Mouse (Mus musculus): ENCODE measurements at regions not wholly inside any gene's neighbourhood (a gene's known extent, or its start where the extent isn't known, plus 50 kb on each side); places are given as distances from the start of the nearest gene placed in this dataset.

DNA sequence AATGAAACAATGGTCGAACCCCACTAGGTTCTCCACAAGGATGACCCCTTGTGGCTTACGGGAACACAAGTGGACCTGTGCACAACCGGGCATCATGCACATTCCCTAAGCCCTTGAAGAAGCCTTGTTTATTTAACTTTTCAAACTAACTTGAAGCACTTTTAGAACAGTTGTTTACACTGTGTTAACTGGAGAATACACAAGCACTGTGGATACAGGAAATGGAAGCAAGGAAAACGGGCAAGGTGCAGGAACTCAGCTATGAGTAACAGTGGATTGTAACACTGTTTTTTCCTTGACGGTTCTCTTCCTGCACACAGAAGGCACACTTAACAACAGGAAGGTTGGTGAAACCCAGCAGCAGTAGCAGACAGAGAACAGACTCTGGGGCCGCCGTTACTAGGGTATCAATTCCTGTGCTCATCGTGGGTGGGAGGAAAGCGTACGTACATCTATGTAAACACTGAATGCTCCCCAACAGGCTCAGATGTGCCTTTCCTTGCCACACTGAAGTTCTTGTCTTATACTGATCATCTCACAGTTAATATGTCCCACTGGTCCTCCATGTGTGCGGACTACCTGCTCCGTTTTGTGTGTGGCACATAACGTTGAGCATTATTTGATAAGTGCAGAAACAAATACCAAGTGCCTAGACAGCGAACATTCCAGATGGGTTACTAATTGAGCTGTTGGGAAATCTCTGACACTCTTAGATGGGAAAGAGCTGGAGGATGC, 264.4 kb downstream of the Mpdz start:
- no peaks in the 10 kb centered on the region for H3K36me3 ChIP-seq (ENCODE audit: insufficient read depth)
- DNase-seq (no peak), ATAC-seq (no peak)
- no peaks in the 10 kb centered on the region for H3K4me1 ChIP-seq (ENCODE audit: insufficient read depth)
- no peak overlapping the region for H3K27ac ChIP-seq (ENCODE audit: low read depth, low read length)
- H3K9ac ChIP-seq: no peak overlapping the region
- WGBS: 81% methylated on average over 14 of the region's 14 CpGs
- no peaks in the 10 kb centered on the region for H3K27me3 ChIP-seq (ENCODE audit: insufficient read depth, low read length)
- no peak for TF ChIP-seq CTCF (IDR thresholded peaks at IDR 0.05; ENCODE audit: low read depth)
- no peaks in the 10 kb centered on the region for H3K9me3 ChIP-seq (ENCODE audit: low read length)
- H3K4me3 ChIP-seq (ENCODE audit: low read depth, low read length): no peak overlapping the region
- H3K4me2 ChIP-seq (ENCODE audit: low read depth): no peak overlapping the region

DNA sequence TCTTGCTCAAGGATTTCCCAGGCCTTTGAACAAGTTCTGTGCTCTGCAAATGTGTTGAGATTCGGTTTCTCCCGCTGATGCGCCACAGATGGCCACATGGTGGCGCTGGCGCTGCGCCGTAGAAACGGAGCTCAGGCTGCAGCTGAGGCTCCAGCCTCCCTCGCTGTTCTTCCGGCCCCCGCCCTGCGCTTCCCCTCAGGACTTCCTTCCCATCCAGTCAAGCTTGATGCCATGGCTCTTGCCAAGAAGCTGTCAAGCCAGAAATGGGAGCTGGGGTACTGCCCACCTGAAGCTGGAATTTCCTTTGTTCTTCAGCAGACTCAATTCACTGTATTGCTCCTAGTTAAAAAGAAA, 263.9 kb downstream of the Mpdz start:
- WGBS: 5% methylated on average over 12 of the region's 12 CpGs
- H3K27ac ChIP-seq (ENCODE audit: low read depth, low read length): no peak overlapping the region
- DNase-seq (peak; percentile 96), ATAC-seq (peak; percentile 98)
- no peaks in the 10 kb centered on the region for H3K4me1 ChIP-seq (ENCODE audit: insufficient read depth)
- no peak overlapping the region for H3K9ac ChIP-seq
- H3K4me2 ChIP-seq (ENCODE audit: low read depth): peak overlapping the region; percentile 11; the same call in 1 of the 2 replicates
- no peak overlapping the region for H3K4me3 ChIP-seq (ENCODE audit: low read depth, low read length)
- H3K9me3 ChIP-seq (ENCODE audit: low read length): no peaks in the 10 kb centered on the region
- no peaks in the 10 kb centered on the region for H3K36me3 ChIP-seq (ENCODE audit: insufficient read depth)
- TF ChIP-seq CTCF (IDR thresholded peaks at IDR 0.05; ENCODE audit: low read depth): peak; percentile 99
- no peaks in the 10 kb centered on the region for H3K27me3 ChIP-seq (ENCODE audit: insufficient read depth, low read length)

DNA sequence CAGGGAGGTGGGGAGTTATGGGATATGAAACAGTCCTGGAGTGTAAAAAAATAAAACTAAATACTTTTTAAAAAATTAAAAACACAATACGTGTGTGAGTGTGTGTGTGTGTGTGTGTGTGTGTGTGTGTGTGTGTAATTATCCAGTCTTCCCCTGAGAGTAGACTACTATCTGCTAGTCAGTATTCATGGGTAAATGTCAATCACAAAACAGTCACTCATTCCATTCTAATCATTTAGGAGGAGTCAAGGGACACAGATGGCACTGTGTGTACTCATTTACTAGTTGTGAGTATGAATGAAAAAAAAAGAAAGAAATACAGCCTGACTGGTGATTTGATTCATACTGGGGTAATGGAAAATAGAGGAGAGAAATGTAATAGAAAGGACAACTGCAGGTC, 226.5 kb downstream of the Mpdz start:
- H3K4me3 ChIP-seq (ENCODE audit: low read depth, low read length): no peak overlapping the region
- WGBS: 80% methylated on average over 1 of the region's 1 CpGs
- H3K9me3 ChIP-seq (ENCODE audit: low read length): no peaks in the 10 kb centered on the region
- no peaks in the 10 kb centered on the region for H3K27me3 ChIP-seq (ENCODE audit: insufficient read depth, low read length)
- no peak overlapping the region for H3K9ac ChIP-seq
- no peak for DNase-seq
- TF ChIP-seq CTCF (IDR thresholded peaks at IDR 0.05; ENCODE audit: low read depth): no peak
- no peak overlapping the region for H3K4me2 ChIP-seq (ENCODE audit: low read depth)
- no peak overlapping the region for H3K27ac ChIP-seq (ENCODE audit: low read depth, low read length)
- no peaks in the 10 kb centered on the region for H3K4me1 ChIP-seq (ENCODE audit: insufficient read depth)
- no peaks in the 10 kb centered on the region for H3K36me3 ChIP-seq (ENCODE audit: insufficient read depth)
- no peak for ATAC-seq

DNA sequence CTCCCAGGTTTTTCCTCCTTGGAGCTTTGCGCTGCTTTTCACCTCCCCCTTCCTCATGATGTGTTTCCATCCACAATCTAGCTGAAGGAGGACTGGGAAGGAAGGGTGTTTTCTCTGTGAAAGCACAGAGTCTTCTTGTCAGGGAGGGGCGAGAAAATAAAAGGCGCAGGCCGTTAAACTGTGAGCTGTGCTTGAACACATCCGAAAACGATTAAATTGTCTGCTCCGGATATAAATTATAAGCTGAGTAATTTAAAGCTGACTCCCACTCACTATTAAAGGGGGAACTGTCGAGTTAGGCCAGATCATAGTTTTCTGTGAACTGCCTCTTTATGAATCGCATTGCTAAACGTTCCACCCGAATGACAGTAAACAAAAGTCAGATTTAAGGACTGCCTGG, 224.6 kb downstream of the Mpdz start:
- no peak overlapping the region for H3K27ac ChIP-seq (ENCODE audit: low read depth, low read length)
- no peak overlapping the region for H3K4me3 ChIP-seq (ENCODE audit: low read depth, low read length)
- H3K4me1 ChIP-seq (ENCODE audit: insufficient read depth): no peaks in the 10 kb centered on the region
- H3K9ac ChIP-seq: no peak overlapping the region
- no peak for DNase-seq
- TF ChIP-seq CTCF (IDR thresholded peaks at IDR 0.05; ENCODE audit: low read depth): no peak
- H3K9me3 ChIP-seq (ENCODE audit: low read length): no peaks in the 10 kb centered on the region
- ATAC-seq: no peak
- no peaks in the 10 kb centered on the region for H3K36me3 ChIP-seq (ENCODE audit: insufficient read depth)
- H3K4me2 ChIP-seq (ENCODE audit: low read depth): no peak overlapping the region
- no peaks in the 10 kb centered on the region for H3K27me3 ChIP-seq (ENCODE audit: insufficient read depth, low read length)
- 15% methylated on average over 11 of the region's 11 CpGs for WGBS

DNA sequence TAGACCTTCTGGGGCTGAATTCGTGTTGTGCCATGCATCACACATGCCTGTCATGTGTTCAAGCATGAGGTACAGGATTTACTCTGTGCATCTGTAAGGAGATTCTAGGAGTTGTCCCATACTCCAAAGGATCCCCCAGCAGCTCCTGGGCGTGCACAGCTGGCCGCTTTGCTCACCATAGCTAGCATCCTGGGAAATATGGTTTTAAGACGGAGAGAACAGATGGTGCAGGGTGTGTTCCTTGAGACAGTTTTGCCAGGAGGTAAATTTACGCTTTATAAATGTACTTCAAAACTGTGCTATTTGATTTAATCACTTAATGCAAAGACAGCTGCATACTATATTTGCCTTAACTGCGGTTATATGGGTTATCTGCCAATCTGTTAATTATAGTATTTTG, 220.6 kb downstream of the Mpdz start:
- DNase-seq (peak; percentile 9), ATAC-seq (no peak)
- WGBS: 73% methylated on average over 6 of the region's 6 CpGs
- H3K4me1 ChIP-seq (ENCODE audit: insufficient read depth): no peaks in the 10 kb centered on the region
- no peak for TF ChIP-seq CTCF (IDR thresholded peaks at IDR 0.05; ENCODE audit: low read depth)
- H3K4me2 ChIP-seq (ENCODE audit: low read depth): no peak overlapping the region
- no peak overlapping the region for H3K27ac ChIP-seq (ENCODE audit: low read depth, low read length)
- H3K27me3 ChIP-seq (ENCODE audit: insufficient read depth, low read length): no peaks in the 10 kb centered on the region
- H3K9ac ChIP-seq: no peak overlapping the region
- H3K36me3 ChIP-seq (ENCODE audit: insufficient read depth): no peaks in the 10 kb centered on the region
- H3K9me3 ChIP-seq (ENCODE audit: low read length): no peaks in the 10 kb centered on the region
- no peak overlapping the region for H3K4me3 ChIP-seq (ENCODE audit: low read depth, low read length)

DNA sequence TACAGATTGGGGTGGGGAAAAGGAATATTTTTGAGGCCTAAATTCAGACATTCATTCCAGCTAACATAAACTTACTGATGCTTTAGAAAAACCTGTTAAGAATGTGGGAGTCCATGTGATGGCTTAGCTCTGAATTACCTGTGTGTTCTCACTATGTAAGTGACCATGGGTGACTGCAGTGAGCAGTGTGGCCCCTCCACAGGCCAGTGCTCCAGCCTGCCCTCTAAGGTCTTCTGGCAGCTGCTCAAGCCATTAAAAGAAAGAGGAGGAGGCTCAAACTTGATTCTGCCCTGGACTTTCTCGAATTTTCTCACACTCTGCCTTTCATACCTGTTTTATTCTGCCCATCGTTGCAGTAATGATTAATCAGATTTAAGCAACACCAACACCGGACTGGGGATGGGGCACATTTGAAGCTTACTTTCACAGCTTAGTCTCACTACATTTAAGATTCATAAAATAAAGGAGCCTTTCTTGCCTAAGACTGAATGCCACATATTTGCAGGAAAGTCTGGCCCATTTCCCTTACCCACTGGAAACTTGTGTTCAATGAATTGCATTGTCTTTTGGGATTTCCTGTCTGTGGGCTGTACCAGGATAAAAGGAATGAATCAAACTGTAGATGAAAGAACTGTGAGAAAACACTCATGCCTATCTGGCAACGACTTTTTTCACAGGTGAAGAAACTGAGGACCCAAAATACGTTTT, 220.0 kb downstream of the Mpdz start:
- no peak for DNase-seq
- H3K27ac ChIP-seq (ENCODE audit: low read depth, low read length): no peak overlapping the region
- no peaks in the 10 kb centered on the region for H3K36me3 ChIP-seq (ENCODE audit: insufficient read depth)
- no peaks in the 10 kb centered on the region for H3K4me1 ChIP-seq (ENCODE audit: insufficient read depth)
- no peak for ATAC-seq
- H3K9ac ChIP-seq: no peak overlapping the region
- no peak for TF ChIP-seq CTCF (IDR thresholded peaks at IDR 0.05; ENCODE audit: low read depth)
- H3K4me3 ChIP-seq (ENCODE audit: low read depth, low read length): no peak overlapping the region
- 44% methylated on average over 5 of the region's 5 CpGs for WGBS
- no peaks in the 10 kb centered on the region for H3K9me3 ChIP-seq (ENCODE audit: low read length)
- no peaks in the 10 kb centered on the region for H3K27me3 ChIP-seq (ENCODE audit: insufficient read depth, low read length)
- H3K4me2 ChIP-seq (ENCODE audit: low read depth): no peak overlapping the region

All from forebrain, postnatal 0 days (tissue).